Mouse (Mus musculus): ENCODE results near the gene Upk2. TPM values are rescaled to one million over a fixed set of nuclear protein-coding genes. Genes with fewer than 3 reads are reported as not detected.

Upk2 gene
- total RNA-seq, 2 experiments from 2014 or later = 0.38 to 0.65 TPM

DNA sequence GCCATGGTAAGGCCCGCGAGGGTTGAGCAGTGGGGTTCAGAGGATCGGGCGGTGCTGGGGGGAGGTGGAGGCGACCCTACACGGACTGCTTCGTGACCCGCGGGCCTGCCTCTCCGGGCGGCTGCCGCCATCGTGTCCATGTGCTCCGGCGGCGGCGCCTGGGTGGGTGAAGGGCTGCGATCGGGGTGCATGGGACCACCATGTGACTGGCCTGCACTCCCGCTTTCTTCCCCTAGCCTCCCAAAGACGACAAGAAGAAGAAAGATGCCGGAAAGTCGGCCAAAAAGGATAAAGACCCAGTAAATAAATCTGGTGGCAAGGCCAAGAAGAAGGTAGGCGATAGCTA, 47.1 kb downstream of the Upk2 start:
- DNase-seq = no peak

DNA sequence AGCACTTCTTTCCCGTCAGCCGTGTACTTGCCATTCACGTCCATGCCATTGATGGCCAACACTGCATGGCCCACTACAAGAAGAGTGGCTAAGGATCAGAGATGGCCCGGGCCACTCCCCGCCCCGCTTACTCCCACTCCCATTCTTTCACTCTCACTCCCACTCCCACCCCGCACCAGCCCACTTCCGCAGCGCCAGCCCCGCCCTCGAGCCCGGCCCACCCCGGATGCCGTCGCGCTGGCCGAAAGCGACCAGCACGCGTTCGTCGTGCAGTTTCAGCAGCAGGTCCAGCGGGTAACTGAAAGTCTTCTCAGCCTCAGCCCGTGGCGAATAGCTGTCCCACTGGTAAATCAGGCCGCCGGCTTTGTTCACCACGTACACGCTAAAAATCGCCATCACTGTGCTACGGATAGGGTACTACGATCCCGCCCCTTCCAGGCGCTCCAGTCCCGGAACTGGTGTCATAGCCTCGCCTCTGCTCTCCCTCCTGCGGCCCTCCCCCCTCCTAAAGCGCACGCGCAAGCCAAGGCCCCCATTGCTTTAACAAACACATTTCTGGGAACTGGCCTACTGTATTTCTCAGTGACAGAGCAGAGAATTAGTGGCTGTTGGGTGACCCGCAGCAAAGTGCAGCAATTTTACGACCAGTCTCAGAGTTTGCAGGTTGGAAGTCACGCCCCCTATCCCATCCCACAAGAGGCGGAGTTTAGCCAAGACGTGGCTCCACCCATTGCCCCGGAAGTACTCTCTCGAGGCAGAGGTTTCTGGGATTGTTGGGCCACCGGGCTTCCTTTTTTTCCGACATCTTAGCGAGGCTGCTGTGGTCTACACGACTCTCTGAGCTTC, 47.6 kb downstream of the Upk2 start, which contains the start of the genes Rps25 and Trappc4:
Gene Rps25 (plus strand): TSS at position 234 of the 846 bp plus-strand sequence.
Gene Trappc4 (minus strand): TSS at position 695 of the 846 bp plus-strand sequence.
- DNase-seq = peak; percentile 92

DNA sequence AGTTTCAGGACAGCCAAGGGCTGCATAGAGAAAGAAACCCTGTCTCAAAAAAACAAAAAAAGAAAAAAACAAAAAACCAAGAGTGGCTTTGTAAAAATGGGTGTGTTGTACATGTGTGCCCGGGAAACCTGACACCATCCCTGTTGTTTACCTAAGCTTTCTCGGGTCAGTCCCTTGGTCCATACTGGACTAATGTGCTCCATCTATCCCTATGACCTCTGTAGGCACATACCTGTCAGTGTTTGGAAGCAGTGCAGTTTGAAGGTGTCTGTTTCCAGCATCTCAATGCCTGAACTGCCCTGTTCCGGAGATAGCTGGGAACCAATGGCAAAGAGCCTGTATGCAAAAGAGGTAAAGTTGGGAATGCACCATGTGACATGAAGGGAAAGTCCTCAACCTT, 49.8 kb downstream of the Upk2 start:
- DNase-seq = no peak

Other genes starting within 250 kb of the Upk2 start
- gene Cbl, start 220.9 kb downstream of the Upk2 start, total RNA-seq (2021) = 10 to 100 TPM; 15.8 to 22.1 TPM
- not detected for gene Ccdc153, start 214.3 kb downstream of the Upk2 start, total RNA-seq (2021)
- gene Pdzd3, start 203.5 kb downstream of the Upk2 start, total RNA-seq (2021) = 1 to 10 TPM; 1.2 to 1.4 TPM
- gene Nlrx1, start 186.4 kb downstream of the Upk2 start, total RNA-seq (2021) = 10 to 100 TPM; 21.6 to 23.0 TPM
- 1 to 10 TPM in 1 of 2 experiments, under 1 TPM in 1; 0.68 to 1.3 TPM for gene Abcg4, start 166.4 kb downstream of the Upk2 start, total RNA-seq (2021)
- 10 to 100 TPM in 1 of 2 experiments, 1 to 10 TPM in 1; 9.8 to 11.0 TPM for gene Hinfp, start 149.3 kb downstream of the Upk2 start, total RNA-seq (2021)
- 10 to 100 TPM in 1 of 2 experiments, 1 to 10 TPM in 1; 7.5 to 15.7 TPM for gene C2cd2l, start 134.7 kb downstream of the Upk2 start, total RNA-seq (2021)
- gene Dpagt1, start 129.0 kb downstream of the Upk2 start, total RNA-seq (2021) = 10 to 100 TPM; 11.7 to 17.0 TPM
- 10 to 100 TPM; 41.0 to 47.2 TPM for gene H2afx, start 120.3 kb downstream of the Upk2 start, total RNA-seq (2021)
- 10 to 100 TPM; 29.2 to 31.0 TPM for gene Hmbs, start 110.7 kb downstream of the Upk2 start, total RNA-seq (2021)
- gene Vps11, start 93.3 kb downstream of the Upk2 start, total RNA-seq (2021) = 10 to 100 TPM; 18.2 to 20.2 TPM
- 10 to 100 TPM; 27.0 to 36.3 TPM for gene Hyou1, start 75.5 kb downstream of the Upk2 start, total RNA-seq (2021)
- gene Slc37a4, start 58.1 kb downstream of the Upk2 start, total RNA-seq (2021) = 100 to 1,000 TPM; 120 to 138 TPM
- gene Rps25, start 47.8 kb downstream of the Upk2 start, total RNA-seq (2021) = 1,000 to 10,000 TPM; 1,287 to 1,346 TPM
- gene Trappc4, start 47.4 kb downstream of the Upk2 start, total RNA-seq (2021) = 10 to 100 TPM; 28.2 to 35.3 TPM
- gene Ccdc84, start 36.4 kb downstream of the Upk2 start, total RNA-seq (2021) = 10 to 100 TPM in 1 of 2 experiments, 1 to 10 TPM in 1; 5.9 to 10.2 TPM
- gene Foxr1, start 13.8 kb downstream of the Upk2 start, total RNA-seq (2021) = not detected
- gene Bcl9l, start 27.8 kb upstream of the Upk2 start, total RNA-seq (2021) = 10 to 100 TPM; 65.4 to 77.6 TPM
- not detected for gene Cxcr5, start 106.9 kb upstream of the Upk2 start, total RNA-seq (2021)
- 10 to 100 TPM; 72.0 to 78.9 TPM for gene Ddx6, start 149.9 kb upstream of the Upk2 start, total RNA-seq (2021)
- gene Treh, start 218.3 kb upstream of the Upk2 start, total RNA-seq (2021) = not detected

All from gastrocnemius, postnatal 10 days (tissue).